Mouse (Mus musculus): ENCODE data around the gene Dscaml1. TPM values are rescaled to one million over a fixed set of nuclear protein-coding genes. Genes with fewer than 3 reads are reported as not detected.

Gene Dscaml1
- polyA plus RNA-seq, 2 experiments = not detected

GRCm38 (mm10) chr9:45792235-45792634 is 365.8 kb downstream of the Dscaml1 start:
- ATAC-seq (ENCODE audit: insufficient read depth) (no peak), DNase-seq (ENCODE audit: low read depth in 3 of 3, low spot score in 3 of 3) (no peak)
- Histone ChIP-seq H3K36me3 (replicated peaks; ENCODE audit: control insufficient read depth, insufficient read depth, low read depth) (no peaks in the 10 kb centered on the region), H3K27ac (no peak overlapping the region), H3K9me3 (ENCODE audit: control insufficient read depth, low read length) (no peaks in the 10 kb centered on the region), H3K27me3 (ENCODE audit: control insufficient read depth, insufficient read depth, low read length) (no peaks in the 10 kb centered on the region), H3K4me2 (ENCODE audit: low read depth) (no peak overlapping the region), H3K9ac (replicated peaks) (no peak overlapping the region), H3K4me3 (ENCODE audit: insufficient read depth in 1 of 2, low read depth in 2 of 2, low read length in 2 of 2) (no peak overlapping the region), H3K4me1 (replicated peaks; ENCODE audit: control insufficient read depth in 2 of 2, insufficient read depth in 2 of 2, low read length in 1 of 2) (peaks cover 8 to 14% of the 10 kb centered on the region in 2 experiments)
- no peak for TF ChIP-seq CTCF (IDR thresholded peaks at IDR 0.05; ENCODE audit: low read depth)
- TF ChIP-seq EP300 (IDR thresholded peaks at IDR 0.05; ENCODE audit: low read depth) = no peak
- 85% methylated on average over 1 of the region's 1 CpGs for WGBS (ENCODE audit: insufficient replicate concordance)

GRCm38 (mm10) chr9:45793697-45794096 is 367.3 kb downstream of the Dscaml1 start:
- no peak for DNase-seq (ENCODE audit: low read depth in 3 of 3, low spot score in 3 of 3)
- no peaks in the 10 kb centered on the region for H3K36me3 ChIP-seq (replicated peaks; ENCODE audit: control insufficient read depth, insufficient read depth, low read depth)
- H3K4me3 ChIP-seq (ENCODE audit: insufficient read depth in 1 of 2, low read depth in 2 of 2, low read length in 2 of 2) = no peak overlapping the region
- no peaks in the 10 kb centered on the region for H3K27me3 ChIP-seq (ENCODE audit: control insufficient read depth, insufficient read depth, low read length)
- 75% methylated on average over 6 of the region's 6 CpGs for WGBS (ENCODE audit: insufficient replicate concordance)
- no peak overlapping the region for H3K9ac ChIP-seq (replicated peaks)
- H3K9me3 ChIP-seq (ENCODE audit: control insufficient read depth, low read length) = no peaks in the 10 kb centered on the region
- no peak overlapping the region for H3K4me2 ChIP-seq (ENCODE audit: low read depth)
- peaks cover 0 to 5% of the 10 kb centered on the region in 2 experiments; a peak in 1 of 4 replicates for H3K4me1 ChIP-seq (replicated peaks; ENCODE audit: control insufficient read depth in 2 of 2, insufficient read depth in 2 of 2, low read length in 1 of 2)
- no peak for ATAC-seq (ENCODE audit: insufficient read depth)
- H3K27ac ChIP-seq = no peak overlapping the region
- TF ChIP-seq EP300 (IDR thresholded peaks at IDR 0.05; ENCODE audit: low read depth) = no peak
- no peak for TF ChIP-seq CTCF (IDR thresholded peaks at IDR 0.05; ENCODE audit: low read depth)

GRCm38 (mm10) chr9:45795722-45796121 is 369.3 kb downstream of the Dscaml1 start:
- Histone ChIP-seq H3K4me3 (ENCODE audit: insufficient read depth in 1 of 2, low read depth in 2 of 2, low read length in 2 of 2) (no peak overlapping the region), H3K9me3 (ENCODE audit: control insufficient read depth, low read length) (no peaks in the 10 kb centered on the region), H3K27me3 (ENCODE audit: control insufficient read depth, insufficient read depth, low read length) (no peaks in the 10 kb centered on the region), H3K27ac (no peak overlapping the region), H3K4me1 (replicated peaks; ENCODE audit: control insufficient read depth in 2 of 2, insufficient read depth in 2 of 2, low read length in 1 of 2) (0 out of 4 replicates have a peak, but pooled peaks cover 0 to 3% of the 10 kb centered on the region in 2 experiments), H3K36me3 (replicated peaks; ENCODE audit: control insufficient read depth, insufficient read depth, low read depth) (no peaks in the 10 kb centered on the region), H3K4me2 (ENCODE audit: low read depth) (no peak overlapping the region), H3K9ac (replicated peaks) (no peak overlapping the region)
- no peak for TF ChIP-seq EP300 (IDR thresholded peaks at IDR 0.05; ENCODE audit: low read depth)
- TF ChIP-seq CTCF (IDR thresholded peaks at IDR 0.05; ENCODE audit: low read depth) = no peak
- DNase-seq (ENCODE audit: low read depth in 3 of 3, low spot score in 3 of 3) (no peak), ATAC-seq (ENCODE audit: insufficient read depth) (no peak)
- WGBS (ENCODE audit: insufficient replicate concordance) = 67% methylated on average over 5 of the region's 5 CpGs

- ATAC-seq (ENCODE audit: insufficient read depth) (no peak), DNase-seq (ENCODE audit: low read depth in 3 of 3, low spot score in 3 of 3) (no peak)
- no peaks in the 10 kb centered on the region; the same call in 1 of the 2 replicates for H3K9me3 ChIP-seq (ENCODE audit: control insufficient read depth, low read length)
- H3K4me3 ChIP-seq (ENCODE audit: insufficient read depth in 1 of 2, low read depth in 2 of 2, low read length in 2 of 2) = no peak overlapping the region
- H3K27me3 ChIP-seq (ENCODE audit: control insufficient read depth, insufficient read depth, low read length) = no peaks in the 10 kb centered on the region
- H3K4me1 ChIP-seq (replicated peaks; ENCODE audit: control insufficient read depth in 2 of 2, insufficient read depth in 2 of 2, low read length in 1 of 2) = peaks cover 0 to 4% of the 10 kb centered on the region in 2 experiments; a peak in 2 of 4 replicates
- H3K36me3 ChIP-seq (replicated peaks; ENCODE audit: control insufficient read depth, insufficient read depth, low read depth) = no peaks in the 10 kb centered on the region
- H3K9ac ChIP-seq (replicated peaks) = no peak overlapping the region
- TF ChIP-seq EP300 (IDR thresholded peaks at IDR 0.05; ENCODE audit: low read depth) (no peak), CTCF (IDR thresholded peaks at IDR 0.05; ENCODE audit: low read depth) (peak; percentile 17; the same call in 1 of the 2 replicates)
- WGBS (ENCODE audit: insufficient replicate concordance) = 64% methylated on average over 3 of the region's 3 CpGs
- H3K27ac ChIP-seq = no peak overlapping the region
- no peak overlapping the region for H3K4me2 ChIP-seq (ENCODE audit: low read depth)
Measured at GRCm38 (mm10) chr9:45797271-45797670, 370.8 kb downstream of the Dscaml1 start.

- ATAC-seq (ENCODE audit: insufficient read depth) (no peak), DNase-seq (ENCODE audit: low read depth in 3 of 3, low spot score in 3 of 3) (no peak)
- H3K4me2 ChIP-seq (ENCODE audit: low read depth) = no peak overlapping the region
- H3K4me3 ChIP-seq (ENCODE audit: insufficient read depth in 1 of 2, low read depth in 2 of 2, low read length in 2 of 2) = no peak overlapping the region
- H3K4me1 ChIP-seq (replicated peaks; ENCODE audit: control insufficient read depth in 2 of 2, insufficient read depth in 2 of 2, low read length in 1 of 2) = peaks cover 9 to 14% of the 10 kb centered on the region in 2 experiments
- no peaks in the 10 kb centered on the region for H3K27me3 ChIP-seq (ENCODE audit: control insufficient read depth, insufficient read depth, low read length)
- H3K27ac ChIP-seq = no peak overlapping the region
- H3K9ac ChIP-seq (replicated peaks) = no peak overlapping the region
- 42% methylated on average over 13 of the region's 13 CpGs for WGBS (ENCODE audit: insufficient replicate concordance)
- H3K36me3 ChIP-seq (replicated peaks; ENCODE audit: control insufficient read depth, insufficient read depth, low read depth) = no peaks in the 10 kb centered on the region
- no peaks in the 10 kb centered on the region; the same call in 1 of the 2 replicates for H3K9me3 ChIP-seq (ENCODE audit: control insufficient read depth, low read length)
- TF ChIP-seq CTCF (IDR thresholded peaks at IDR 0.05; ENCODE audit: low read depth) (peak; percentile 39), EP300 (IDR thresholded peaks at IDR 0.05; ENCODE audit: low read depth) (no peak)
Measured at GRCm38 (mm10) chr9:45798467-45799164, 372.2 kb downstream of the Dscaml1 start.
